Comparison of ENCODE assay signal across 19 mouse cellular contexts in the genomic region with DNA sequence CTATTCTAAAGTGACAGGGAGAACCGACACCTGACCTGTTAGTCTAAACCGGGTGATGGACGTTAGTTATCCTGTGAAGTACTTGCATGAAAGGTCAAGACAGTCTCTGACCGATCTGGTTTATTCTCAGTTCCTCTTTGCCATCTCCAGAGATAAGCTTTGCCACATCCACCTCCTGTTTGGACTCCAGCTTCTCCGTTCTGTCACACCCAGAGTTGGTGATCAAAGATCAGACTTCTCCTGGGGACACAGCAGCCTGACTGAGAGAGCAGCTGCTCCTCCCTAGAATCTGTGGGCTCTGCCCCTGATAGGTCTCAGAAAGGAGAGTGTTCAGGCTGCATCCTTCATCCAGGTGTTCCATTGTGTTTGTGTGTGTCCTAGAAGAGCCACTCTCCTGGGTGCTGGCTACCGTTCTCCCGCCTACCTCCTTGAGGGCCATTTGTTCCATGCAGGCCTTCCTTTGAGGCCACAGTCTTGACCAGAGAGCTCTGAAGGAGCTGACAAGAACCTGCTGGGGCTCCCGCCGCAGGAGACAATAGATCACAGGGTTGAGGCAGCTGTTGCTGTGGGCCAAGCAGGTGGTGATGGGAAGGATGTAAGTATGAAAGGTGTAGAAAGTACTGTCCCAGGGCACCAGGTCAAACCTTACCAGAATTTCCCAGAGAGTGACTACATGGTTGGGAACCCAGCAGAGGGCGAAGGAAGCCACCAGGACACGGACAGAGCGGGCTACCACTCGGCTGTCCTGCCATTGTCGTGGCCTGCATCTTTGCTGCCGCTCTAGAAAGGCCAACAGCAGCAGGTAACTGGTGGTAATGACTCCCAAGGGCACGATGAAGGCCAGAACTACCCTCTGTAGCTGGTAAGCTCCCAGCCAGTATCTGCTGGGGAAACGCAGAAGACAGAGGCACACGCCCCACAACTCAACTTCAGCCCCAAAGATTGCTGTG. TPM values are rescaled to one million over a fixed set of nuclear protein-coding genes. Genes with fewer than 3 reads are reported as not detected.
DNase-seq lines count a peak whose midpoint lies in the region; ATAC-seq and TF ChIP-seq lines count a peak whose summit lies in the region.
"Had no signal": no experiment of that assay in that cellular context is flagged by ENCODE, and none has a peak within 500 bp of the region (broad histone marks: within the 10 kb centered on the region; RNA-seq: fewer than 3 reads in every experiment).

No protein-coding gene starts in this region.

- H3K36me3 ChIP-seq in hindbrain, embryonic 12.5 days, result peaks cover 28% of the 10 kb centered on the region
- peaks cover 19% of the 10 kb centered on the region for H3K36me3 ChIP-seq in hindbrain, embryonic 14.5 days (replicated peaks; ENCODE audit: control insufficient read depth, insufficient read depth)
- H3K36me3 ChIP-seq in myocyte (ENCODE audit: control insufficient read depth, insufficient read depth), result peaks cover 22% of the 10 kb centered on the region

- DNase-seq in hindbrain, embryonic 14.5 days (ENCODE audit: low spot score), result no peak
- peak; percentile 50 to 53 for DNase-seq in spleen, postnatal 36 days (ENCODE audit: low spot score in 2 of 2)
- DNase-seq in spleen, postnatal 10 days (ENCODE audit: low spot score in 2 of 2), result no peak
- peak; percentile 41 for DNase-seq in MEL-GATA-1-ER (ENCODE audit: extremely low read depth, low read depth)
- no peak for DNase-seq in right cerebral cortex, adult 2 months (ENCODE audit: low spot score in 2 of 2)
- DNase-seq in spleen, adult 12 weeks (ENCODE audit: low spot score), result no peak
- DNase-seq: cerebellum, adult 11-12 months; gastrocnemius, postnatal 36 days; right cerebral cortex, adult 18-20 months had no signal

- TF ChIP-seq POLR2A in myocyte (IDR thresholded peaks at IDR 0.05; ENCODE audit: insufficient read length, low read depth), result peak; percentile 57

- no peaks in the 10 kb centered on the region for H3K27me3 ChIP-seq in hindbrain, embryonic 12.5 days
- no peaks in the 10 kb centered on the region for H3K27me3 ChIP-seq in hindbrain, embryonic 14.5 days (ENCODE audit: control insufficient read depth, insufficient read depth, low read length)
- H3K27me3 ChIP-seq in myocyte (ENCODE audit: control insufficient read depth, insufficient read depth, insufficient read length), result no peaks in the 10 kb centered on the region
- H3K27me3 ChIP-seq: embryonic facial prominence, embryonic 13.5 days; kidney, embryonic 15.5 days had no signal

- H3K79me2 ChIP-seq in myocyte (ENCODE audit: control insufficient read depth, insufficient read depth), result no peaks in the 10 kb centered on the region

- ATAC-seq in hindbrain, embryonic 12.5 days (ENCODE audit: low FRiP score), result 0 out of 2 replicates have a peak, but pooled peaks have one; percentile 23
- no peak for ATAC-seq in hindbrain, embryonic 14.5 days (ENCODE audit: low FRiP score)

- no peak overlapping the region for H3K27ac ChIP-seq in hindbrain, embryonic 12.5 days
- H3K27ac ChIP-seq in hindbrain, embryonic 14.5 days, result no peak overlapping the region
- H3K27ac ChIP-seq: embryonic facial prominence, embryonic 13.5 days; kidney, embryonic 15.5 days; liver, embryonic 14.5 days had no signal

- H3K9me3 ChIP-seq in hindbrain, embryonic 12.5 days (replicated peaks), result no peaks in the 10 kb centered on the region
- H3K9me3 ChIP-seq in hindbrain, embryonic 14.5 days (ENCODE audit: control insufficient read depth, low read length), result no peaks in the 10 kb centered on the region
- H3K9me3 ChIP-seq: embryonic facial prominence, embryonic 13.5 days; kidney, embryonic 15.5 days had no signal

- H3K4me2 ChIP-seq in hindbrain, embryonic 12.5 days (replicated peaks), result no peak overlapping the region
- H3K4me2 ChIP-seq in hindbrain, embryonic 14.5 days (replicated peaks), result no peak overlapping the region
- H3K4me2 ChIP-seq in myocyte (ENCODE audit: low read depth), result no peak overlapping the region
- H3K4me2 ChIP-seq: embryonic facial prominence, embryonic 13.5 days; kidney, embryonic 15.5 days had no signal

- no peak overlapping the region for H3ac ChIP-seq in myocyte (ENCODE audit: control insufficient read depth, insufficient read length)

- H3K9ac ChIP-seq in hindbrain, embryonic 12.5 days, result no peak overlapping the region
- H3K9ac ChIP-seq in hindbrain, embryonic 14.5 days, result no peak overlapping the region
- H3K9ac ChIP-seq: embryonic facial prominence, embryonic 13.5 days; kidney, embryonic 15.5 days; liver, embryonic 14.5 days had no signal

- no peak overlapping the region for H3K4me3 ChIP-seq in hindbrain, embryonic 12.5 days
- no peak overlapping the region for H3K4me3 ChIP-seq in hindbrain, embryonic 14.5 days (replicated peaks; ENCODE audit: low read length)
- H3K4me3 ChIP-seq in myocyte, result no peak overlapping the region
- H3K4me3 ChIP-seq: embryonic facial prominence, embryonic 13.5 days; kidney, embryonic 15.5 days had no signal

- 78% methylated on average over 18 of the region's 18 CpGs for WGBS in hindbrain, embryonic 12.5 days
- WGBS in hindbrain, embryonic 14.5 days, result 80% methylated on average over 18 of the region's 18 CpGs

- 0 out of 2 replicates have a peak, but pooled peaks cover 3% of the 10 kb centered on the region for H3K4me1 ChIP-seq in hindbrain, embryonic 12.5 days
- no peaks in the 10 kb centered on the region for H3K4me1 ChIP-seq in hindbrain, embryonic 14.5 days (replicated peaks; ENCODE audit: control insufficient read depth, insufficient read depth, low read length)

TF ChIP-seq in myocyte, 11 proteins besides CTCF, POLR2A, EP300 and RAD21:
- TF ChIP-seq SRF (IDR thresholded peaks at IDR 0.05; ENCODE audit: control insufficient read depth, insufficient read length, low read depth) (no peak), MYOD1 (IDR thresholded peaks at IDR 0.05; ENCODE audit: control insufficient read depth in 1 of 3, insufficient read length in 2 of 3, low read depth in 2 of 3) (peak in 1 of 3 experiments; percentile 55), REST (IDR thresholded peaks at IDR 0.05; ENCODE audit: insufficient read depth, insufficient read length) (no peak), POLR2AphosphoS2 (IDR thresholded peaks at IDR 0.05; ENCODE audit: insufficient read length, low read depth) (peak; percentile 84), MYOG (IDR thresholded peaks at IDR 0.05; ENCODE audit: control insufficient read depth in 1 of 3, insufficient read depth in 1 of 3, insufficient read length in 2 of 3, low read depth in 2 of 3) (peak in 1 of 3 experiments; percentile 39), MAX (IDR thresholded peaks at IDR 0.05; ENCODE audit: low read depth) (no peak), CEBPB (IDR thresholded peaks at IDR 0.05; ENCODE audit: insufficient read depth, poor library complexity, severe bottlenecking) (no peak), TCF12 (IDR thresholded peaks at IDR 0.05; ENCODE audit: insufficient read depth, poor library complexity, severe bottlenecking) (no peak), USF1 (IDR thresholded peaks at IDR 0.05; ENCODE audit: low read depth) (no peak), E2F4 (IDR thresholded peaks at IDR 0.05; ENCODE audit: insufficient read depth) (no peak), TCF3 (IDR thresholded peaks at IDR 0.05; ENCODE audit: insufficient read length, low read depth) (no peak)

RNA-seq across cellular contexts. Expression of gene Rxfp4, which starts 1.0 kb away (rescaled TPM):
- not detected in 2 replicates for polyA plus RNA-seq in hindbrain, embryonic 12.5 days (2016; fragmentation: Nextera tagmentation; extraction: Ambion mirVana)
- not detected in 2 replicates for polyA plus RNA-seq in hindbrain, embryonic 14.5 days (2014; fragmentation: Nextera tagmentation; extraction: Ambion mirVana)
- not detected for polyA plus RNA-seq in myocyte (2012; fragmentation: generic; extraction: Trizol)
- polyA plus RNA-seq: brain, embryonic 14.5 days; embryonic facial prominence, embryonic 13.5 days; frontal cortex, adult 2 months; heart, postnatal 0 days; kidney, embryonic 15.5 days; limb, embryonic 11.5 days; liver, embryonic 14.5 days; spleen, adult 2 months had no signal

RNA-seq across cellular contexts. Expression of gene Khdc4, which starts 33.7 kb away (rescaled TPM):
- polyA plus RNA-seq in hindbrain, embryonic 12.5 days (2016; fragmentation: Nextera tagmentation; extraction: Ambion mirVana), result 117 and 119 TPM in 2 replicates
- 79.3 and 86.7 TPM in 2 replicates for polyA plus RNA-seq in hindbrain, embryonic 14.5 days (2014; fragmentation: Nextera tagmentation; extraction: Ambion mirVana)
- polyA plus RNA-seq in myocyte (2012; fragmentation: generic; extraction: Trizol), result 17.2 TPM

RNA-seq across cellular contexts. Expression of gene Arhgef2, which starts 46.2 kb away (rescaled TPM):
- polyA plus RNA-seq in hindbrain, embryonic 12.5 days (2016; fragmentation: Nextera tagmentation; extraction: Ambion mirVana), result 171 and 179 TPM in 2 replicates
- 96.0 and 115 TPM in 2 replicates for polyA plus RNA-seq in hindbrain, embryonic 14.5 days (2014; fragmentation: Nextera tagmentation; extraction: Ambion mirVana)
- polyA plus RNA-seq in myocyte (2012; fragmentation: generic; extraction: Trizol), result 361 TPM

Comparison
In these comparisons a context has a peak if more than half of its experiments do, and no peak if none do; other contexts are left out.
1. DNase-seq: peak in spleen, postnatal 36 days (2 of 2) and MEL-GATA-1-ER (single experiment); none in hindbrain, embryonic 14.5 days (single experiment), spleen, postnatal 10 days (0 of 2), right cerebral cortex, adult 2 months (0 of 2) and spleen, adult 12 weeks (single experiment).